ENCODE assay signal across 21 mouse cellular contexts in the genomic region with DNA sequence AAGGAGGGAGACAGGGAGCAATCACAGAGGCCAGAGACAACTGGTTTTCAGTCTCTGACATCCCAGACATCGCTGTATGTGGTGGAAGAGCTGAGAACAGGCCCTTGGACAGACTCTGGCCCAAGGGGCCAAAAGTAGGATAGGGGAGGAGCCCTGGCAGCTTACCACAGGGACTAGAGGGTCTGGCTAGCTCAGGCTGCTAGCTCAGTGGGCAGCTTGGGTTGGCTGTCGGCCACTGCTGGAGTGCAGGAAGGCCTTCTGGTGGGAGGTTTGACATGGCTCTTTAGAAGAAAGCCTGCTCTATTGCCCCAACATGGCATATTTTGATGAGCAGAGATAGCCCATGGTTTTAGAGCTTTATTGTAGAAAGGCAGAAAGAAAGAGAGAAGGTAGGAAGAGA.
"Had no signal": no experiment of that assay in that cellular context is flagged by ENCODE, and none has a peak within 500 bp of the region (broad histone marks: within the 10 kb centered on the region; RNA-seq: fewer than 3 reads in every experiment).

No protein-coding gene starts in this region.

- DNase-seq: kidney, postnatal 10 days; kidney, postnatal 36 days; layer of hippocampus, postnatal 36 days; liver, postnatal 0 days; lung, embryonic 14.5 days; right cerebral cortex, adult 18-20 months; right cerebral cortex, postnatal 14 days; right cerebral cortex, postnatal 4 days; thymus, adult 2 months; thymus, postnatal 14 days; thymus, postnatal 4 days had no signal

- H3K27me3 ChIP-seq: kidney, embryonic 15.5 days; midbrain, embryonic 12.5 days; midbrain, embryonic 15.5 days; neural tube, embryonic 12.5 days; neural tube, embryonic 15.5 days had no signal

- H3K4me2 ChIP-seq: kidney, embryonic 15.5 days; liver, embryonic 11.5 days; lung, embryonic 14.5 days; midbrain, embryonic 12.5 days; midbrain, embryonic 15.5 days; neural tube, embryonic 12.5 days; neural tube, embryonic 15.5 days had no signal

- H3K27ac ChIP-seq: kidney, embryonic 15.5 days; liver, embryonic 14.5 days; macrophage; midbrain, embryonic 12.5 days; midbrain, embryonic 15.5 days; neural tube, embryonic 12.5 days; neural tube, embryonic 15.5 days; stomach, postnatal 0 days had no signal

- H3K4me1 ChIP-seq: kidney, embryonic 15.5 days; midbrain, embryonic 12.5 days; midbrain, embryonic 15.5 days; neural tube, embryonic 12.5 days; neural tube, embryonic 15.5 days had no signal

- H3K9me3 ChIP-seq: kidney, embryonic 15.5 days; midbrain, embryonic 12.5 days; midbrain, embryonic 15.5 days; neural tube, embryonic 12.5 days; neural tube, embryonic 15.5 days had no signal

- H3K4me3 ChIP-seq: kidney, embryonic 15.5 days; midbrain, embryonic 12.5 days; midbrain, embryonic 15.5 days; neural tube, embryonic 12.5 days; neural tube, embryonic 15.5 days had no signal

- H3K36me3 ChIP-seq: kidney, embryonic 15.5 days; midbrain, embryonic 12.5 days; midbrain, embryonic 15.5 days; neural tube, embryonic 12.5 days; neural tube, embryonic 15.5 days had no signal

- H3K9ac ChIP-seq: kidney, embryonic 15.5 days; liver, embryonic 14.5 days; liver, postnatal 0 days; lung, embryonic 14.5 days; midbrain, embryonic 12.5 days; midbrain, embryonic 15.5 days; neural tube, embryonic 12.5 days; neural tube, embryonic 15.5 days had no signal

- ATAC-seq: liver, postnatal 0 days; lung, postnatal 0 days; midbrain, embryonic 15.5 days had no signal
